Mouse (Mus musculus) liver, postnatal 0 days (tissue): Measurements from ENCODE around the gene Fam107b.

Experiments used
- CTCF ChIP-seq: sonication (generic); IDR thresholded peaks from 2 replicates; pipeline ENCODE4 v1.5.1; 2016; ENCODE audit warnings: antibody characterized with exemption, low read depth
- EP300 ChIP-seq: IDR thresholded peaks from 2 replicates; pipeline ENCODE4 v1.6.1; 2016; ENCODE audit warnings: antibody characterized with exemption, low read depth, mild to moderate bottlenecking

- TF ChIP-seq EP300, result no peak
- no peak for TF ChIP-seq CTCF
Measured at GRCm38 (mm10) chr2:3577216-3577615, 6.9 kb downstream of the Fam107b start.
